10 mouse cellular contexts compared by ENCODE assay signal in genomic region chr1:193363801-193364231, GRCm38 (mm10). TPM values are rescaled to one million over a fixed set of nuclear protein-coding genes. Genes with fewer than 3 reads are reported as not detected.
DNase-seq lines count a peak whose midpoint lies in the region; ATAC-seq and TF ChIP-seq lines count a peak whose summit lies in the region.
"Had no signal": no experiment of that assay in that cellular context is flagged by ENCODE, and none has a peak within 500 bp of the region (broad histone marks: within the 10 kb centered on the region; RNA-seq: fewer than 3 reads in every experiment).

No protein-coding gene starts in this region.

- no peak for ATAC-seq in hindbrain, embryonic 16.5 days
- peak; percentile 91 for ATAC-seq in megakaryocyte-erythroid progenitor cell, adult 5-6 weeks (replicated peaks; ENCODE audit: low FRiP score, low TSS enrichment, poor library complexity, severe bottlenecking)

- 65% methylated on average over 5 of the region's 5 CpGs for WGBS in hindbrain, embryonic 10.5 days
- 70% methylated on average over 5 of the region's 5 CpGs for WGBS in hindbrain, embryonic 16.5 days

- TF ChIP-seq CTCF in C2C12 (IDR thresholded peaks at IDR 0.05; ENCODE audit: control insufficient read depth, insufficient read depth, insufficient read length): peak; percentile 78
- TF ChIP-seq CTCF in gastrocnemius, adult 2 months (IDR thresholded peaks at IDR 0.05): peak; percentile 87

- peaks cover 4% of the 10 kb centered on the region; the same call in 1 of the 2 replicates for H3K36me3 ChIP-seq in hindbrain, embryonic 10.5 days
- no peaks in the 10 kb centered on the region; the same call in 1 of the 2 replicates for H3K36me3 ChIP-seq in hindbrain, embryonic 16.5 days (ENCODE audit: control insufficient read depth, insufficient read depth, low read length)
- no peaks in the 10 kb centered on the region for H3K36me3 ChIP-seq in C2C12 (ENCODE audit: control insufficient read depth, insufficient read depth)
- H3K36me3 ChIP-seq: heart, embryonic 15.5 days; neural tube, embryonic 12.5 days had no signal

- H3ac ChIP-seq in C2C12 (ENCODE audit: control insufficient read depth, insufficient read length, low read depth): no peak overlapping the region

- no peak overlapping the region for H3K4me2 ChIP-seq in hindbrain, embryonic 16.5 days (ENCODE audit: low read length)
- H3K4me2 ChIP-seq: heart, embryonic 15.5 days; neural tube, embryonic 12.5 days had no signal

- DNase-seq in hindbrain, embryonic 10.5 days (ENCODE audit: low spot score): peak; percentile 42
- DNase-seq in adrenal gland, postnatal 14 days: peak; percentile 63
- peak; percentile 70 for DNase-seq in gastrocnemius, adult 2 months
- DNase-seq in layer of hippocampus, adult 9-11 months: peak; percentile 65
- peak; percentile 58 to 76 for DNase-seq in thymus, postnatal 10 days (ENCODE audit: low spot score in 2 of 2)

- no peak overlapping the region for H3K9ac ChIP-seq in hindbrain, embryonic 16.5 days (ENCODE audit: low read depth, low read length)
- H3K9ac ChIP-seq: heart, embryonic 15.5 days; neural tube, embryonic 12.5 days had no signal

- intact Hi-C loops in gastrocnemius, adult 2 months (cut with DNase I): loop anchor here (1.0 to 5.0 kb wide), 2 partner anchors 34 to 107 kb away; no protein-coding TSS in a partner anchor

- H3K79me3 ChIP-seq in C2C12 (ENCODE audit: low read depth): no peaks in the 10 kb centered on the region

- no peak overlapping the region for H3K4me3 ChIP-seq in hindbrain, embryonic 10.5 days
- no peak overlapping the region for H3K4me3 ChIP-seq in hindbrain, embryonic 16.5 days (ENCODE audit: low read length)
- H3K4me3 ChIP-seq in C2C12 (ENCODE audit: insufficient read depth, poor library complexity, severe bottlenecking): no peak overlapping the region
- H3K4me3 ChIP-seq in gastrocnemius, adult 2 months: no peak overlapping the region
- H3K4me3 ChIP-seq: heart, embryonic 15.5 days; neural tube, embryonic 12.5 days had no signal

- no peak overlapping the region for H3K27ac ChIP-seq in hindbrain, embryonic 10.5 days
- no peak overlapping the region for H3K27ac ChIP-seq in hindbrain, embryonic 16.5 days (ENCODE audit: low read depth, low read length)
- H3K27ac ChIP-seq in gastrocnemius, adult 2 months: no peak overlapping the region
- H3K27ac ChIP-seq: heart, embryonic 15.5 days; neural tube, embryonic 12.5 days had no signal

- H3K4me1 ChIP-seq in hindbrain, embryonic 10.5 days (replicated peaks): peaks cover 40% of the 10 kb centered on the region
- peaks cover 17% of the 10 kb centered on the region for H3K4me1 ChIP-seq in hindbrain, embryonic 16.5 days (ENCODE audit: control insufficient read depth, insufficient read depth, low read depth, low read length)

- peaks cover 3% of the 10 kb centered on the region; the same call in 1 of the 2 replicates for H3K27me3 ChIP-seq in hindbrain, embryonic 10.5 days (ENCODE audit: insufficient read depth, poor library complexity, severe bottlenecking)
- no peaks in the 10 kb centered on the region for H3K27me3 ChIP-seq in hindbrain, embryonic 16.5 days (replicated peaks; ENCODE audit: control insufficient read depth, insufficient read depth, low read length)
- no peaks in the 10 kb centered on the region for H3K27me3 ChIP-seq in C2C12 (ENCODE audit: control insufficient read depth, insufficient read depth, insufficient read length)
- H3K27me3 ChIP-seq: heart, embryonic 15.5 days had no signal

- H3K9me3 ChIP-seq in hindbrain, embryonic 10.5 days: no peaks in the 10 kb centered on the region
- H3K9me3 ChIP-seq in hindbrain, embryonic 16.5 days (ENCODE audit: control insufficient read depth, low read length): no peaks in the 10 kb centered on the region
- H3K9me3 ChIP-seq: heart, embryonic 15.5 days; neural tube, embryonic 12.5 days had no signal

- no peaks in the 10 kb centered on the region for H3K79me2 ChIP-seq in C2C12 (ENCODE audit: control insufficient read depth, insufficient read depth)

TF ChIP-seq in C2C12, 6 proteins besides CTCF, POLR2A, EP300 and RAD21:
- TF ChIP-seq MAX (IDR thresholded peaks at IDR 0.05): no peak

RNA-seq across cellular contexts. Expression of gene Camk1g, which starts 6.3 kb away (rescaled TPM):
- polyA plus RNA-seq in hindbrain, embryonic 10.5 days (2016; fragmentation: Nextera tagmentation; extraction: Ambion mirVana): 11.8 and 15.5 TPM in 2 replicates
- 44.2 and 44.6 TPM in 2 replicates for polyA plus RNA-seq in hindbrain, embryonic 16.5 days (2015; fragmentation: Nextera tagmentation; extraction: Ambion mirVana)
- 1.2 TPM for polyA plus RNA-seq in C2C12 (2012; fragmentation: generic; extraction: Trizol)
- total RNA-seq in adrenal gland, postnatal 14 days (2021): 0.56 and 0.60 TPM in 2 replicates
- under 1 TPM in 1 of 2 experiments, not detected in 1; 0.22 TPM for total RNA-seq in gastrocnemius, adult 2 months (2021)
- not detected in 2 replicates for total RNA-seq in megakaryocyte-erythroid progenitor cell, adult 5-6 weeks (2014; fragmentation: Nextera tagmentation)
- not detected in 2 replicates for total RNA-seq in megakaryocyte-erythroid progenitor cell, adult 5-6 weeks (2017)
